Mouse (Mus musculus) CD4-positive, CD25-positive, alpha-beta regulatory T cell (primary cell): ENCODE results near the gene Gm11168. TPM values are rescaled to one million over a fixed set of nuclear protein-coding genes. Genes with fewer than 3 reads are reported as not detected.

Source experiments
- polyA plus RNA-seq: library from polyadenylated mRNA; unstranded; fragments of 100-300 nt; shearing (Covaris generic); gene quantifications from one replicate; pipeline ENCODE4 v1.2.1, GENCODE M21; 2017

Gm11168 gene
- 4.6 TPM for polyA plus RNA-seq

DNA sequence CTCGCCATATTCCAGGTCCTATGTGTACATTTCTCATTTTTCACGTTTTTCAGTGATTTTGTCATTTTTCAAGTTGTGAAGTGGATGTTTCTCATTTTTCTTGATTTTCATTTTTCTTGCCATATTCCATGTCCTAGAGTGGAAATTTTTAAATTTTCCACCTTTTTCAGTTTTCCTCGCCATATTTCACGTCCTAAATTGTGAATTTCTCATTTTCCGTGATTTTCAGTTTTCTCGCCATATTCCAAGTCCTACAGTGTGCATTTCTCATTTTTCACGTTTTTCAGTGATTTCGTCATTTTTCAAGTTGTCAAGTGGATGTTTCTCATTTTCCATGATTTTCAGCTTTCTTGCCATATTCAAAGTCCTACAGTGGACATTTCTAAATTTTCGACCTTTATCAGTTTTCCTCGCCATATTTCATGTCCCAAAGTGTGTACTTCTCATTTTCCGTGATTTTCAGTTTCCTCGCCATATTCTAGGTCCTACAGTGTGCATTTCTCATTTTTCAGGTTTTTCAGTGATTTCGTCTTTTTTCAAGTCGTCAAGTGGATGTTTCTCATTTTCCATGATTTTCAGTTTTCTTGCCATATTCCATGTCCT is at the start of gene Gm11168:
TSS of gene Gm11168 (plus strand) at position 553 of the 603 bp plus-strand sequence.

DNA sequence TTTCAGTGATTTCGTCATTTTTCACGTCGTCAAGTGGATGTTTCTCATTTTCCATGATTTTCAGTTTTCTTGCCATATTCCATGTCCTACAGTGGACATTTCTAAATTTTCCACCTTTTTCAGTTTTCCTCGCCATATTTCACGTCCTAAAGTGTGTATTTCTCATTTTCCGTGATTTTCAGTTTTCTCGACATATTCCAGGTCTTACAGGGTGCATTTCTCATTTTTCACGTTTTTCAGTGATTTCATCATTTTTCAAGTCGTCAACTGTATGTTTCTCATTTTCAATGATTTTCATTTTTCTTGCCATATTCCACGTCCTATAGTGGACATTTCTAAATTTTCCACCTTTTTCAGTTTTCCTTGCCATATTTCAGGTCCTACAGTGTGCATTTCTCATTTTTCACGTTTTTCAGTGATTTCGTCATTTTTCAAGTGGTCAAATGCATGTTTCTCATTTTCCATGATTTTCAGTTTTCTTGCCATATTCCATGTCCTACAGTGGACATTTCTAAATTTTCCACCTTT is 2.6 kb upstream of the Gm11168 start, which contains the start of gene Gm10722:
TSS of gene Gm10722 (plus strand) at position 478 of the 528 bp plus-strand sequence.

DNA sequence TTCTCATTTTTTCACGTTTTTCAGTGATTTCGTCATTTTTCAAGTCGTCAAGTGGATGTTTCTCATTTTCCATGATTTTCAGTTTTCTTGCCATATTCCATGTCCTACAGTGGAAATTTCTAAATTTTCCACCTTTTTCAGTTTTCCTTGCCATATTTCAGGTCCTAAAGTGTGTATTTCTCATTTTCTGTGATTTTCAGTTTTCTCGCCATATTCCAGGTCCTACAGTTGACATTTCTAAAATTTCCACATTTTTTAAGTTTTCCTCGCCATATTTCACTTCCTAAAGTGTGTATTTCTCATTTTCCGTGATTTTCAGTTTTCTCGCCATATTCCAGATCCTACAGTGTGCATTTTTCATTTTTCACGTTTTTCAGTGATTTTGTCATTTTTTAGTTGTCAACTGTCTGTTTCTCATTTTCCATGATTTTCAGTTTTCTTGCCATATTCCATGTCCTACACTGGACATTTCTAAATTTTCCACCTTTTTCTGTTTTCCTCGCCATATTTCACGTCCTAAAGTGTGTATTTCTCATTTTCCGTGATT is 9.7 kb downstream of the Gm11168 start, which contains the start of gene Gm10721:
TSS of gene Gm10721 (plus strand) at position 408 of the 547 bp plus-strand sequence.

DNA sequence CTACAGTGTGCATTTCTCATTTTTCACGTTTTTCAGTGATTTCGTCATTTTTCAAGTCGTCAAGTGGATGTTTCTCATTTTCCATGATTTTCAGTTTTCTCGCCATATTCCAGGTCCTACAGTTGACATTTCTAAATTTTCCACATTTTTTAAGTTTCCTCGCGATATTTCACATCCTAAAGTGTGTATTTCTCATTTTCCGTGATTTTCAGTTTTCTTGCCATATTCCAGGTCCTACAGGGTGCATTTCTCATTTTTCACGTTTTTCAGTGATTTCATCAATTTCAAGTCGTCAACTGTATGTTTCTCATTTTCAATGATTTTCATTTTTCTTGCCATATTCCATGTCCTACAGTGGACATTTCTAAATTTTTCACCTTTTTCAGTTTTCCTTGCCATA is 12.2 kb downstream of the Gm11168 start, which contains the start of gene Gm10720:
TSS of gene Gm10720 (plus strand) at position 301 of the 400 bp plus-strand sequence.

DNA sequence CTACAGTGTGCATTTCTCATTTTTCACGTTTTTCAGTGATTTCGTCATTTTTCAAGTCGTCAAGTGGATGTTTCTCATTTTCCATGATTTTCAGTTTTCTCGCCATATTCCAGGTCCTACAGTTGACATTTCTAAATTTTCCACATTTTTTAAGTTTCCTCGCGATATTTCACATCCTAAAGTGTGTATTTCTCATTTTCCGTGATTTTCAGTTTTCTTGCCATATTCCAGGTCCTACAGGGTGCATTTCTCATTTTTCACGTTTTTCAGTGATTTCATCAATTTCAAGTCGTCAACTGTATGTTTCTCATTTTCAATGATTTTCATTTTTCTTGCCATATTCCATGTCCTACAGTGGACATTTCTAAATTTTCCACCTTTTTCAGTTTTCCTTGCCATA is 14.0 kb downstream of the Gm11168 start, which contains the start of gene Gm10719:
TSS of gene Gm10719 (plus strand) at position 301 of the 400 bp plus-strand sequence.

DNA sequence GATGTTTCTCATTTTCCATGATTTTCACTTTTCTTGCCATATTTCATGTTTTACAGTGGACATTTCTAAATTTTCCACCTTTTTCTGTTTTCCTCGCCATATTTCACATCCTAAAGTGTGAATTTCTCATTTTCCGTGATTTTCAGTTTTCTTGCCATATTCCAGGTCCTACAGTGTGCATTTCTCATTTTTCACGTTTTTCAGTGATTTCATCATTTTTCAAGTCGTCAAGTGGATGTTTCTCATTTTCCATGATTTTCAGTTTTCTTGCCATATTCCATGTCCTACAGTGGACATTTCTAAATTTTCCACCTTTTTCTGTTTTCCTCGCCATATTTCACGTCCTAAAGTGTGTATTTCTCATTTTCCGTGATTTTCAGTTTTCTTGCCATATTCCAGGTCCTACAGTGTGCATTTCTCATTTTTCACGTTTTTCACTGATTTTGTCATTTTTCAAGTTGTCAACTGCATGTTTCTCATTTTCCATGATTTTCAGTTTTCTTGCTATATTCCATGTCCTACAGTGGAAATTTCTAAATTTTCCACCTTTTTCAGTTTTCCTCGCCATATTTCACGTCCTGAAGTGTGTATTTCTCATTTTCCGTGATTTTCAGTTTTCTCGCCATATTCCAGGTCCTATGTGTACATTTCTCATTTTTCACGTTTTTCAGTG is 20.3 kb downstream of the Gm11168 start, which contains the start of gene Gm10718:
TSS of gene Gm10718 (plus strand) at position 236 of the 673 bp plus-strand sequence.

DNA sequence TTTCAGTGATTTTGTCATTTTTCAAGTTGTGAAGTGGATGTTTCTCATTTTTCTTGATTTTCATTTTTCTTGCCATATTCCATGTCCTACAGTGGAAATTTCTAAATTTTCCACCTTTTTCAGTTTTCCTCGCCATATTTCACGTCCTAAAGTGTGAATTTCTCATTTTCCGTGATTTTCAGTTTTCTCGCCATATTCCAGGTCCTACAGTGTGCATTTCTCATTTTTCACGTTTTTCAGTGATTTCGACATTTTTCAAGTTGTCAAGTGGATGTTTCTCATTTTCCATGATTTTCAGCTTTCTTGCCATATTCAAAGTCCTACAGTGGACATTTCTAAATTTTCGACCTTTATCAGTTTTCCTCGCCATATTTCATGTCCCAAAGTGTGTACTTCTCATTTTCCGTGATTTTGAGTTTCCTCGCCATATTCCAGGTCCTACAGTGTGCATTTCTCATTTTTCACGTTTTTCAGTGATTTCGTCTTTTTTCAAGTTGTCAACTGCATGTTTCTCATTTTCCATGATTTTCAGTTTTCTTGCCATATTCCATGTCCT is 21.8 kb downstream of the Gm11168 start, which contains the start of gene Gm10717:
TSS of gene Gm10717 (plus strand) at position 506 of the 556 bp plus-strand sequence.

DNA sequence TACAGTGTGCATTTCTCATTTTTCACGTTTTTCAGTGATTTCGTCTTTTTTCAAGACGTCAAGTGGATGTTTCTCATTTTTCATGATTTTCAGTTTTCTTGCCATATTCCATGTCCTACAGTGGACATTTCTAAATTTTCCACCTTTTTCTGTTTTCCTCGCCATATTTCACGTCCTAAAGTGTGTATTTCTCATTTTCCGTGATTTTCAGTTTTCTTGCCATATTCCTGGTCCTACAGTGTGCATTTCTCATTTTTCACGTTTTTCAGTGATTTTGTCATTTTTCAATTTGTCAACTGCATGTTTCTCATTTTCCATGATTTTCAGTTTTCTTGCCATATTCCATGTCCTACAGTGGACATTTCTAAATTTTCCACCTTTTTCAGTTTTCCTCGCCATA is 31.2 kb downstream of the Gm11168 start, which contains the start of gene Gm17535:
TSS of gene Gm17535 (plus strand) at position 301 of the 400 bp plus-strand sequence.

DNA sequence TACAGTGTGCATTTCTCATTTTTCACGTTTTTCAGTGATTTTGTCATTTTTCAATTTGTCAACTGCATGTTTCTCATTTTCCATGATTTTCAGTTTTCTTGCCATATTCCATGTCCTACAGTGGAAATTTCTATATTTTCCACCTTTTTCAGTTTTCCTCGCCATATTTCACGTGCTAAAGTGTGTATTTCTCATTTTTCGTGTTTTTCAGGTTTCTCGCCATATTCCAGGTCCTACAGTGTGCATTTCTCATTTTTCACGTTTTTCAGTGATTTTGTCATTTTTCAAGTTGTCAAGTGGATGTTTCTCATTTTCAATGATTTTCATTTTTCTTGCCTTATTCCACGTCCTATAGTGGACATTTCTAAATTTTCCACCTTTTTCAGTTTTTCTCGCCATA is 33.4 kb downstream of the Gm11168 start, which contains the start of gene Gm10715:
TSS of gene Gm10715 (plus strand) at position 301 of the 400 bp plus-strand sequence.

Other genes with a start within 250 kb of the Gm11168 start
- gene Gm10722, start 2.4 kb upstream of the Gm11168 start, polyA plus RNA-seq: 0.68 TPM
- gene Gm10721, start 9.8 kb downstream of the Gm11168 start, polyA plus RNA-seq: 0.35 TPM
- not detected for gene Gm10720, start 12.3 kb downstream of the Gm11168 start, polyA plus RNA-seq
- 3.9 TPM for gene Gm10719, start 14.1 kb downstream of the Gm11168 start, polyA plus RNA-seq
- gene Gm10718, start 20.2 kb downstream of the Gm11168 start, polyA plus RNA-seq: 2.5 TPM
- gene Gm10717, start 22.1 kb downstream of the Gm11168 start, polyA plus RNA-seq: 9.3 TPM
- gene Gm17535, start 31.3 kb downstream of the Gm11168 start, polyA plus RNA-seq: 0.91 TPM
- gene Gm10715, start 33.5 kb downstream of the Gm11168 start, polyA plus RNA-seq: not detected